Mouse (Mus musculus) stomach, postnatal 0 days (tissue): Measurements from ENCODE around the gene Slc2a3. TPM values are rescaled to one million over a fixed set of nuclear protein-coding genes. Genes with fewer than 3 reads are reported as not detected.
A peak's percentile ranks its signal among the peaks of the same experiment; 100 is the strongest.
"Not testable (repeated sequence)": the region's sequence is repeated elsewhere in the genome, so short reads cannot be mapped to it uniquely, and the experiment has no call there.

ENCODE experiments used
- ATAC-seq: fragments of 200-750 bp; cut with Nextera tagmentation; 2 replicates; pipeline ENCODE4 v1.8.0; 2017; ENCODE audit not compliant: low FRiP score, low TSS enrichment
- DNase-seq: peaks from one replicate; pipeline ENCODE4 v3.0.0-alpha.2; 2016; ENCODE audit warnings: low spot score
- H3K27ac ChIP-seq: fragments of 300-500 bp; sonication (generic); replicated peaks from 2 replicates; pipeline ENCODE4 v1.5.1; 2014; ENCODE audit warnings: mild to moderate bottlenecking, control low read depth
- H3K27me3 ChIP-seq: fragments of 300-500 bp; sonication (generic); 2 replicates; pipeline ENCODE4 v1.6.1; 2014; ENCODE audit warnings: low read length; ENCODE audit not compliant: control insufficient read depth, insufficient read depth
- H3K36me3 ChIP-seq: fragments of 300-500 bp; sonication (generic); 2 replicates; pipeline ENCODE4 v1.6.1; 2014; ENCODE audit warnings: low read length, mixed read lengths; ENCODE audit not compliant: control insufficient read depth, insufficient read depth
- H3K4me1 ChIP-seq: fragments of 300-500 bp; sonication (generic); replicated peaks from 2 replicates; pipeline ENCODE4 v1.6.1; 2014; ENCODE audit warnings: antibody characterized with exemption; ENCODE audit not compliant: control insufficient read depth, insufficient read depth
- H3K4me2 ChIP-seq: fragments of 300-500 bp; sonication (generic); replicated peaks from 2 replicates; pipeline ENCODE4 v1.6.1; 2014; ENCODE audit warnings: low read depth, mild to moderate bottlenecking, control low read depth, moderate library complexity
- H3K4me3 ChIP-seq: fragments of 300-500 bp; sonication (generic); 2 replicates; pipeline ENCODE4 v1.5.1; 2014; ENCODE audit warnings: low read depth, low read length, control low read depth
- H3K9ac ChIP-seq: fragments of 300-500 bp; sonication (generic); 2 replicates; pipeline ENCODE4 v1.6.1; 2014; ENCODE audit warnings: mild to moderate bottlenecking, low read length, control low read depth, mixed read lengths
- H3K9me3 ChIP-seq: fragments of 300-500 bp; sonication (generic); 2 replicates; pipeline ENCODE4 v1.6.1; 2016; ENCODE audit warnings: low read length; ENCODE audit not compliant: control insufficient read depth
- CTCF ChIP-seq: IDR thresholded peaks from 2 replicates; pipeline ENCODE4 v1.5.1; 2016; ENCODE audit warnings: antibody characterized with exemption, low read depth, mild to moderate bottlenecking, moderate library complexity
- EP300 ChIP-seq: optimal IDR thresholded peaks from 2 replicates; pipeline ENCODE3; 2016; ENCODE audit warnings: antibody characterized with exemption
- WGBS: fragments of 180-500 bp; shearing (Covaris S2); extraction: QIAGEN DNeasy Blood & Tissue Kit; methylation state at CpG from one replicate; pipeline ENCODE4 v1.1.7; 2014; 5-methylcytosine and 5-hydroxymethylcytosine counted together
- polyA plus RNA-seq: library from polyadenylated mRNA; unstranded; fragments of >200 nt; fragmentation: Nextera tagmentation; extraction: Ambion mirVana; gene quantifications from 2 replicates; pipeline ENCODE4 v1.2.1, GENCODE M21; 2015

Slc2a3 gene
- polyA plus RNA-seq, 1 experiment from 2014 or later = 3.3 TPM

GRCm38 (mm10) chr6:122706337-122706840, 95.1 kb downstream of the Slc2a3 start:
- WGBS = 62% methylated on average over 12 of the region's 12 CpGs
- TF ChIP-seq CTCF (no peak), EP300 (no peak)
- H3K27ac ChIP-seq = no peak overlapping the region
- H3K36me3 ChIP-seq = no peaks in the 10 kb centered on the region
- H3K9me3 ChIP-seq = no peaks in the 10 kb centered on the region
- no peak overlapping the region for H3K4me3 ChIP-seq
- ATAC-seq (no peak), DNase-seq (no peak)
- H3K4me2 ChIP-seq = no peak overlapping the region
- H3K9ac ChIP-seq = no peak overlapping the region
- H3K27me3 ChIP-seq = no peaks in the 10 kb centered on the region
- H3K4me1 ChIP-seq = 0 out of 2 replicates have a peak, but pooled peaks cover 3% of the 10 kb centered on the region

- no peak overlapping the region for H3K9ac ChIP-seq
- WGBS = 31% methylated on average over 1 of the region's 1 CpGs
- TF ChIP-seq CTCF (no peak), EP300 (no peak)
- no peak overlapping the region for H3K4me3 ChIP-seq
- H3K9me3 ChIP-seq = no peaks in the 10 kb centered on the region
- DNase-seq (no peak), ATAC-seq (no peak)
- H3K4me1 ChIP-seq = 0 out of 2 replicates have a peak, but pooled peaks cover 3% of the 10 kb centered on the region
- H3K27ac ChIP-seq = no peak overlapping the region
- H3K4me2 ChIP-seq = no peak overlapping the region
- H3K36me3 ChIP-seq = no peaks in the 10 kb centered on the region
- no peaks in the 10 kb centered on the region for H3K27me3 ChIP-seq
These were observed 97.7 kb downstream of the Slc2a3 start for GRCm38 (mm10) chr6:122703706-122704105.

- DNase-seq = no peak
- H3K4me1 ChIP-seq = 0 out of 2 replicates have a peak, but pooled peaks cover 3% of the 10 kb centered on the region
- TF ChIP-seq CTCF = no peak
- TF ChIP-seq EP300 = no peak
- no peak for ATAC-seq
- H3K4me2 ChIP-seq = no peak overlapping the region
- no peaks in the 10 kb centered on the region for H3K9me3 ChIP-seq
- H3K4me3 ChIP-seq = no peak overlapping the region
- no peak overlapping the region for H3K27ac ChIP-seq
- 29% methylated on average over 6 of the region's 6 CpGs for WGBS
- H3K36me3 ChIP-seq = no peaks in the 10 kb centered on the region
- no peak overlapping the region for H3K9ac ChIP-seq
- H3K27me3 ChIP-seq = no peaks in the 10 kb centered on the region
These were observed 98.2 kb downstream of the Slc2a3 start for GRCm38 (mm10) chr6:122703251-122703650.

GRCm38 (mm10) chr6:122702480-122703124, 98.8 kb downstream of the Slc2a3 start:
- H3K27me3 ChIP-seq = no peaks in the 10 kb centered on the region
- no peaks in the 10 kb centered on the region for H3K9me3 ChIP-seq
- DNase-seq (peak; percentile 45), ATAC-seq (peak; percentile 68; the same call in 1 of the 2 replicates)
- 0 out of 2 replicates have a peak, but pooled peaks cover 3% of the 10 kb centered on the region for H3K4me1 ChIP-seq
- H3K36me3 ChIP-seq = no peaks in the 10 kb centered on the region
- H3K9ac ChIP-seq = peak overlapping the region; percentile 41
- H3K4me3 ChIP-seq = peak overlapping the region; percentile 24
- TF ChIP-seq EP300 (no peak), CTCF (no peak)
- 1% methylated on average over 20 of the region's 20 CpGs for WGBS
- peak overlapping the region; percentile 60 for H3K4me2 ChIP-seq
- H3K27ac ChIP-seq = peak overlapping the region; percentile 35; the same call in 1 of the 2 replicates

- Histone ChIP-seq H3K9me3 (no peaks in the 10 kb centered on the region), H3K27me3 (no peaks in the 10 kb centered on the region), H3K4me3 (no peak overlapping the region), H3K27ac (no peak overlapping the region), H3K36me3 (no peaks in the 10 kb centered on the region), H3K9ac (no peak overlapping the region), H3K4me2 (no peak overlapping the region), H3K4me1 (0 out of 2 replicates have a peak, but pooled peaks cover 3% of the 10 kb centered on the region)
- DNase-seq = no peak
- TF ChIP-seq EP300 = no peak
- TF ChIP-seq CTCF = no peak
- WGBS = 75% methylated on average over 5 of the region's 5 CpGs
- ATAC-seq = no peak
These were observed 99.6 kb downstream of the Slc2a3 start for GRCm38 (mm10) chr6:122701816-122702215.

GRCm38 (mm10) chr6:122699628-122700027, 101.8 kb downstream of the Slc2a3 start:
- H3K9me3 ChIP-seq, H3K4me3 ChIP-seq, H3K4me1 ChIP-seq, H3K4me2 ChIP-seq, DNase-seq, H3K27me3 ChIP-seq, H3K36me3 ChIP-seq, H3K27ac ChIP-seq, H3K9ac ChIP-seq, ATAC-seq: not testable (repeated sequence)
- WGBS = 73% methylated on average over 2 of the region's 2 CpGs
